Mouse (Mus musculus): Measurements from ENCODE around the gene Hist1h2ah. TPM values are rescaled to one million over a fixed set of nuclear protein-coding genes. Genes with fewer than 3 reads are reported as not detected.

Hist1h2ah gene
- polyA plus RNA-seq, 1 experiment = 89.8 TPM

GRCm38 (mm10) chr13:22026058-22027031 is 9.0 kb downstream of the Hist1h2ah start:
- Histone ChIP-seq H3K9me3 (no peaks in the 10 kb centered on the region), H3K27me3 (replicated peaks) (no peaks in the 10 kb centered on the region), H3K4me3 (replicated peaks) (peak overlapping the region; percentile 92), H3K36me3 (replicated peaks; ENCODE audit: low read length) (no peaks in the 10 kb centered on the region), H3K4me1 (peaks cover 39% of the 10 kb centered on the region)
- TF ChIP-seq FLI1 (IDR thresholded peaks at IDR 0.05; ENCODE audit: low read length) = no peak
- no peak for TF ChIP-seq GATA1 (IDR thresholded peaks at IDR 0.05; ENCODE audit: borderline replicate concordance, low read length)

- H3K9me3 ChIP-seq = no peaks in the 10 kb centered on the region
- H3K4me1 ChIP-seq = peaks cover 25% of the 10 kb centered on the region
- TF ChIP-seq FLI1 (IDR thresholded peaks at IDR 0.05; ENCODE audit: low read length) = no peak
- no peak for TF ChIP-seq GATA1 (IDR thresholded peaks at IDR 0.05; ENCODE audit: borderline replicate concordance, low read length)
- H3K36me3 ChIP-seq (replicated peaks; ENCODE audit: low read length) = no peaks in the 10 kb centered on the region
- peaks cover 2% of the 10 kb centered on the region for H3K27me3 ChIP-seq (replicated peaks)
- H3K4me3 ChIP-seq (replicated peaks) = peak overlapping the region; percentile 94
These were observed 13.1 kb downstream of the Hist1h2ah start for GRCm38 (mm10) chr13:22022241-22022640.

- peak overlapping the region; percentile 94 for H3K4me3 ChIP-seq (replicated peaks)
- TF ChIP-seq GATA1 (IDR thresholded peaks at IDR 0.05; ENCODE audit: borderline replicate concordance, low read length) (no peak), FLI1 (IDR thresholded peaks at IDR 0.05; ENCODE audit: low read length) (no peak)
These were observed 13.8 kb downstream of the Hist1h2ah start for GRCm38 (mm10) chr13:22021581-22021980.

GRCm38 (mm10) chr13:22020901-22021339 is 14.4 kb downstream of the Hist1h2ah start:
- Histone ChIP-seq H3K27me3 (replicated peaks) (peaks cover 2% of the 10 kb centered on the region), H3K4me1 (peaks cover 28% of the 10 kb centered on the region), H3K4me3 (replicated peaks) (peak overlapping the region; percentile 94), H3K9me3 (no peaks in the 10 kb centered on the region), H3K36me3 (replicated peaks; ENCODE audit: low read length) (no peaks in the 10 kb centered on the region)
- TF ChIP-seq FLI1 (IDR thresholded peaks at IDR 0.05; ENCODE audit: low read length) = no peak
- no peak for TF ChIP-seq GATA1 (IDR thresholded peaks at IDR 0.05; ENCODE audit: borderline replicate concordance, low read length)

More at GRCm38 (mm10) chr13:22021581-22021980, 13.8 kb downstream of the Hist1h2ah start:
- no peaks in the 10 kb centered on the region for H3K9me3 ChIP-seq
- no peaks in the 10 kb centered on the region for H3K36me3 ChIP-seq (replicated peaks; ENCODE audit: low read length)
- H3K4me1 ChIP-seq = peaks cover 25% of the 10 kb centered on the region
- peaks cover 2% of the 10 kb centered on the region for H3K27me3 ChIP-seq (replicated peaks)

GRCm38 (mm10) chr13:22019934-22020835 is 15.2 kb downstream of the Hist1h2ah start:
- H3K9me3 ChIP-seq = no peaks in the 10 kb centered on the region
- peaks cover 5% of the 10 kb centered on the region for H3K27me3 ChIP-seq (replicated peaks)
- no peak for TF ChIP-seq FLI1 (IDR thresholded peaks at IDR 0.05; ENCODE audit: low read length)
- H3K36me3 ChIP-seq (replicated peaks; ENCODE audit: low read length) = no peaks in the 10 kb centered on the region
- H3K4me1 ChIP-seq = peaks cover 29% of the 10 kb centered on the region
- peak overlapping the region; percentile 94 for H3K4me3 ChIP-seq (replicated peaks)

GRCm38 (mm10) chr13:22015479-22016450 is 19.6 kb downstream of the Hist1h2ah start:
- H3K4me3 ChIP-seq (replicated peaks) = peak overlapping the region; percentile 86
- TF ChIP-seq GATA1 (IDR thresholded peaks at IDR 0.05; ENCODE audit: borderline replicate concordance, low read length) = no peak
- TF ChIP-seq FLI1 (IDR thresholded peaks at IDR 0.05; ENCODE audit: low read length) = no peak
- peaks cover 40% of the 10 kb centered on the region for H3K27me3 ChIP-seq (replicated peaks)
- peaks cover 39% of the 10 kb centered on the region for H3K4me1 ChIP-seq
- H3K36me3 ChIP-seq (replicated peaks; ENCODE audit: low read length) = no peaks in the 10 kb centered on the region
- no peaks in the 10 kb centered on the region for H3K9me3 ChIP-seq

- Histone ChIP-seq H3K9me3 (no peaks in the 10 kb centered on the region), H3K4me3 (replicated peaks) (peak overlapping the region; percentile 87), H3K4me1 (peaks cover 41% of the 10 kb centered on the region), H3K27me3 (replicated peaks) (peaks cover 51% of the 10 kb centered on the region), H3K36me3 (replicated peaks; ENCODE audit: low read length) (no peaks in the 10 kb centered on the region)
- no peak for TF ChIP-seq FLI1 (IDR thresholded peaks at IDR 0.05; ENCODE audit: low read length)
- TF ChIP-seq GATA1 (IDR thresholded peaks at IDR 0.05; ENCODE audit: borderline replicate concordance, low read length) = no peak
These were observed 20.9 kb downstream of the Hist1h2ah start for GRCm38 (mm10) chr13:22014411-22014845.

GRCm38 (mm10) chr13:22013716-22014115 is 21.7 kb downstream of the Hist1h2ah start:
- Histone ChIP-seq H3K4me3 (replicated peaks) (peak overlapping the region; percentile 76), H3K36me3 (replicated peaks; ENCODE audit: low read length) (no peaks in the 10 kb centered on the region), H3K4me1 (peaks cover 45% of the 10 kb centered on the region), H3K9me3 (no peaks in the 10 kb centered on the region), H3K27me3 (replicated peaks) (peaks cover 58% of the 10 kb centered on the region)
- TF ChIP-seq GATA1 (IDR thresholded peaks at IDR 0.05; ENCODE audit: borderline replicate concordance, low read length) (no peak), FLI1 (IDR thresholded peaks at IDR 0.05; ENCODE audit: low read length) (no peak)

Measured in megakaryocyte, embryonic 14.5 days (primary cell).